In genomic region chr11:33721297-33721696, GRCm38 (mm10) we compare ENCODE assay signal across 8 mouse cellular contexts.
DNase-seq lines count a peak whose midpoint lies in the region; ATAC-seq lines count a peak whose summit lies in the region.

No protein-coding gene starts in this region.

- H3K36me3 ChIP-seq in embryonic facial prominence, embryonic 14.5 days (ENCODE audit: control insufficient read depth, insufficient read depth, low read length): no peaks in the 10 kb centered on the region
- H3K36me3 ChIP-seq in hindbrain, embryonic 16.5 days (ENCODE audit: control insufficient read depth, insufficient read depth, low read length): no peaks in the 10 kb centered on the region
- H3K36me3 ChIP-seq in liver, embryonic 11.5 days (ENCODE audit: control insufficient read depth, insufficient read depth, low read length): no peaks in the 10 kb centered on the region
- no peaks in the 10 kb centered on the region for H3K36me3 ChIP-seq in neural tube, embryonic 11.5 days (ENCODE audit: control insufficient read depth, insufficient read depth, low read length)

- no peaks in the 10 kb centered on the region for H3K9me3 ChIP-seq in embryonic facial prominence, embryonic 14.5 days (ENCODE audit: control insufficient read depth, low read length)
- no peaks in the 10 kb centered on the region for H3K9me3 ChIP-seq in hindbrain, embryonic 16.5 days (ENCODE audit: control insufficient read depth, low read length)
- H3K9me3 ChIP-seq in liver, embryonic 11.5 days (ENCODE audit: control insufficient read depth, low read length): no peaks in the 10 kb centered on the region
- no peaks in the 10 kb centered on the region; the same call in 1 of the 2 replicates for H3K9me3 ChIP-seq in neural tube, embryonic 11.5 days (ENCODE audit: control insufficient read depth, low read length)

- 15% methylated on average over 7 of the region's 7 CpGs for WGBS in embryonic facial prominence, embryonic 14.5 days
- WGBS in hindbrain, embryonic 16.5 days: 25% methylated on average over 7 of the region's 7 CpGs
- WGBS in liver, embryonic 11.5 days: 27% methylated on average over 7 of the region's 7 CpGs
- WGBS in neural tube, embryonic 11.5 days: 29% methylated on average over 7 of the region's 7 CpGs

- no peak overlapping the region for H3K27ac ChIP-seq in embryonic facial prominence, embryonic 14.5 days (replicated peaks; ENCODE audit: low read depth, low read length)
- no peak overlapping the region for H3K27ac ChIP-seq in hindbrain, embryonic 16.5 days (ENCODE audit: low read depth, low read length)
- no peak overlapping the region for H3K27ac ChIP-seq in liver, embryonic 11.5 days (ENCODE audit: low read depth, low read length)
- no peak overlapping the region for H3K27ac ChIP-seq in neural tube, embryonic 11.5 days (ENCODE audit: low read depth, low read length)

- no peak for ATAC-seq in embryonic facial prominence, embryonic 14.5 days (ENCODE audit: low read depth)
- peak; percentile 68 for ATAC-seq in hindbrain, embryonic 16.5 days
- no peak for ATAC-seq in liver, embryonic 11.5 days (replicated peaks; ENCODE audit: low FRiP score)
- ATAC-seq in neural tube, embryonic 11.5 days (ENCODE audit: insufficient read depth, low FRiP score, low TSS enrichment): no peak

- peak; percentile 63 for DNase-seq in layer of hippocampus, adult 11-12 months (ENCODE audit: low spot score)
- DNase-seq in layer of hippocampus, adult 9-10 months (ENCODE audit: low spot score): no peak
- DNase-seq in adrenal gland, postnatal 25 days: peak; percentile 73
- peak; percentile 25 for DNase-seq in embryonic facial prominence, embryonic 14.5 days (ENCODE audit: low spot score)
- peak; percentile 44 for DNase-seq in liver, embryonic 11.5 days (ENCODE audit: low spot score)
- DNase-seq in neural tube, embryonic 11.5 days (ENCODE audit: low spot score): peak; percentile 81
- peak; percentile 62 for DNase-seq in thymus, postnatal 14 days

- H3K27me3 ChIP-seq in embryonic facial prominence, embryonic 14.5 days (replicated peaks; ENCODE audit: control insufficient read depth, insufficient read depth, low read length): 0 out of 2 replicates have a peak, but pooled peaks cover 6% of the 10 kb centered on the region
- H3K27me3 ChIP-seq in hindbrain, embryonic 16.5 days (replicated peaks; ENCODE audit: control insufficient read depth, insufficient read depth, low read length): no peaks in the 10 kb centered on the region
- no peaks in the 10 kb centered on the region; the same call in 1 of the 2 replicates for H3K27me3 ChIP-seq in liver, embryonic 11.5 days (replicated peaks; ENCODE audit: control insufficient read depth, insufficient read depth, low read length)
- no peaks in the 10 kb centered on the region for H3K27me3 ChIP-seq in neural tube, embryonic 11.5 days (ENCODE audit: control insufficient read depth, insufficient read depth, low read length)

- no peak overlapping the region for H3K4me3 ChIP-seq in embryonic facial prominence, embryonic 14.5 days (ENCODE audit: low read depth, low read length)
- H3K4me3 ChIP-seq in hindbrain, embryonic 16.5 days (ENCODE audit: low read length): no peak overlapping the region
- H3K4me3 ChIP-seq in liver, embryonic 11.5 days (ENCODE audit: low read depth, low read length): no peak overlapping the region
- H3K4me3 ChIP-seq in neural tube, embryonic 11.5 days (ENCODE audit: low read depth, low read length): no peak overlapping the region

- H3K4me1 ChIP-seq in embryonic facial prominence, embryonic 14.5 days (ENCODE audit: control insufficient read depth, insufficient read depth, low read length): no peaks in the 10 kb centered on the region
- H3K4me1 ChIP-seq in hindbrain, embryonic 16.5 days (ENCODE audit: control insufficient read depth, insufficient read depth, low read depth, low read length): no peaks in the 10 kb centered on the region
- no peaks in the 10 kb centered on the region for H3K4me1 ChIP-seq in liver, embryonic 11.5 days (replicated peaks; ENCODE audit: control insufficient read depth, insufficient read depth, low read length)
- no peaks in the 10 kb centered on the region for H3K4me1 ChIP-seq in neural tube, embryonic 11.5 days (ENCODE audit: control insufficient read depth, insufficient read depth, low read length)

- H3K4me2 ChIP-seq in embryonic facial prominence, embryonic 14.5 days (ENCODE audit: low read depth, low read length): no peak overlapping the region
- H3K4me2 ChIP-seq in hindbrain, embryonic 16.5 days (ENCODE audit: low read length): no peak overlapping the region
- H3K4me2 ChIP-seq in liver, embryonic 11.5 days: no peak overlapping the region
- no peak overlapping the region for H3K4me2 ChIP-seq in neural tube, embryonic 11.5 days (ENCODE audit: low read depth)

- H3K9ac ChIP-seq in embryonic facial prominence, embryonic 14.5 days (ENCODE audit: low read depth, low read length): no peak overlapping the region
- no peak overlapping the region for H3K9ac ChIP-seq in hindbrain, embryonic 16.5 days (ENCODE audit: low read depth, low read length)
- H3K9ac ChIP-seq in liver, embryonic 11.5 days (ENCODE audit: low read depth, low read length): no peak overlapping the region
- H3K9ac ChIP-seq in neural tube, embryonic 11.5 days (ENCODE audit: low read length): no peak overlapping the region
